Mouse (Mus musculus): ENCODE data around the gene Nf1. TPM values are rescaled to one million over a fixed set of nuclear protein-coding genes. Genes with fewer than 3 reads are reported as not detected.
A peak's percentile ranks its signal among the peaks of the same experiment; 100 is the strongest.

The Nf1 gene
- total RNA-seq, 1 experiment from 2014 or later: 16.1 TPM

GRCm38 (mm10) chr11:79623029-79623428 is 283.5 kb downstream of the Nf1 start:
- ATAC-seq (replicated peaks; ENCODE audit: low read depth, poor library complexity, severe bottlenecking): peak; percentile 88

- peak; percentile 48 for ATAC-seq (replicated peaks; ENCODE audit: low read depth, poor library complexity, severe bottlenecking)
Measured at GRCm38 (mm10) chr11:79624801-79625302, 285.4 kb downstream of the Nf1 start.

GRCm38 (mm10) chr11:79628716-79629115 is 289.2 kb downstream of the Nf1 start:
- peak; percentile 45; the same call in 1 of the 2 replicates for ATAC-seq (replicated peaks; ENCODE audit: low read depth, poor library complexity, severe bottlenecking)

GRCm38 (mm10) chr11:79629752-79630374 is 290.4 kb downstream of the Nf1 start:
- no peak for ATAC-seq (replicated peaks; ENCODE audit: low read depth, poor library complexity, severe bottlenecking)

- ATAC-seq (replicated peaks; ENCODE audit: low read depth, poor library complexity, severe bottlenecking): no peak
Measured at GRCm38 (mm10) chr11:79630521-79630920, 291.0 kb downstream of the Nf1 start.

Other genes starting within 250 kb of the Nf1 start
- gene Ksr1, start 193.3 kb upstream of the Nf1 start, total RNA-seq (2017): 7.4 and 7.9 TPM in 2 replicates
- gene Wsb1, start 85.0 kb upstream of the Nf1 start, total RNA-seq (2017): 118 and 127 TPM in 2 replicates
- not detected in 2 replicates for gene Gm9964, start 42.8 kb upstream of the Nf1 start, total RNA-seq (2017)
- 0.64 TPM in 1 of 2 replicates, not detected in the other for gene Omg, start 164.4 kb downstream of the Nf1 start, total RNA-seq (2017)
- gene Evi2b, start 184.1 kb downstream of the Nf1 start, total RNA-seq (2017): 70.6 and 70.8 TPM in 2 replicates
- gene Evi2, start 190.9 kb downstream of the Nf1 start, total RNA-seq (2017): 3.2 and 6.3 TPM in 2 replicates
- 13.5 and 21.6 TPM in 2 replicates for gene Evi2a, start 190.9 kb downstream of the Nf1 start, total RNA-seq (2017)

All from common myeloid progenitor, adult 5-6 weeks (primary cell).